Mouse (Mus musculus) heart, embryonic 13.5 days (tissue): ENCODE measurements around the gene Atp6v1fnb. TPM values are rescaled to one million over a fixed set of nuclear protein-coding genes. Genes with fewer than 3 reads are reported as not detected.

Experiments used
- polyA plus RNA-seq: library from polyadenylated mRNA; unstranded; fragments of >200 nt; fragmentation: Nextera tagmentation; extraction: Ambion mirVana; gene quantifications from 2 replicates; pipeline ENCODE4 v1.2.1, GENCODE M21; 2015

Atp6v1fnb gene
- polyA plus RNA-seq, 1 experiment from 2014 or later, result not detected

Other genes with a start within 250 kb of the Atp6v1fnb start
- 23.0 and 28.0 TPM in 2 replicates for gene Hilpda, start 198.9 kb upstream of the Atp6v1fnb start, polyA plus RNA-seq
- gene Fam71f2, start 191.8 kb upstream of the Atp6v1fnb start, polyA plus RNA-seq, result 0.23 TPM in 1 of 2 replicates, not detected in the other
- gene Fam71f1, start 152.3 kb upstream of the Atp6v1fnb start, polyA plus RNA-seq, result 0.21 and 0.32 TPM in 2 replicates
- gene Calu, start 123.4 kb upstream of the Atp6v1fnb start, polyA plus RNA-seq, result 409 and 427 TPM in 2 replicates
- gene Opn1sw, start 83.0 kb upstream of the Atp6v1fnb start, polyA plus RNA-seq, result 0.51 and 0.55 TPM in 2 replicates
- 24.0 and 27.6 TPM in 2 replicates for gene Ccdc136, start 75.1 kb upstream of the Atp6v1fnb start, polyA plus RNA-seq
- gene Flnc, start 38.2 kb upstream of the Atp6v1fnb start, polyA plus RNA-seq, result 40.6 and 42.5 TPM in 2 replicates
- 199 and 231 TPM in 2 replicates for gene Atp6v1f, start 3.7 kb upstream of the Atp6v1fnb start, polyA plus RNA-seq
- gene Kcp, start 36.5 kb downstream of the Atp6v1fnb start, polyA plus RNA-seq, result 11.9 and 13.0 TPM in 2 replicates
- 7.4 and 7.9 TPM in 2 replicates for gene Irf5, start 55.2 kb downstream of the Atp6v1fnb start, polyA plus RNA-seq
- 57.6 and 58.3 TPM in 2 replicates for gene Tnpo3, start 138.4 kb downstream of the Atp6v1fnb start, polyA plus RNA-seq
- gene Tspan33, start 222.8 kb downstream of the Atp6v1fnb start, polyA plus RNA-seq, result 5.8 and 9.4 TPM in 2 replicates